Mouse (Mus musculus) CH12.LX (cell line): ENCODE data around the gene Trnp1.

ENCODE experiments used
- CTCF ChIP-seq, 2 experiments: IDR thresholded peaks in 1 of 2; conservative IDR thresholded peaks in 1 of 2; 2 replicates each; pipeline ENCODE4 v1.5.1; 2011 to 2012; ENCODE audit warnings: low read depth in 2 of 2, low read length in 2 of 2, improper control_type of control experiment in 1 of 2, inconsistent platforms in 1 of 2, mild to moderate bottlenecking in 1 of 2, moderate library complexity in 1 of 2
- E2F4 ChIP-seq: IDR thresholded peaks from 2 replicates; pipeline ENCODE4 v1.6.1; 2011; ENCODE audit warnings: low read depth, low read length, improper control_type of control experiment; ENCODE audit not compliant: insufficient replicate concordance
- EP300 ChIP-seq: IDR thresholded peaks from 2 replicates; pipeline ENCODE4 v1.6.1; 2011; ENCODE audit warnings: low read length, improper control_type of control experiment
- GABPA ChIP-seq: IDR thresholded peaks from 2 replicates; pipeline ENCODE4 v1.6.1; 2012; ENCODE audit warnings: low read depth, low read length, improper control_type of control experiment, inconsistent platforms; ENCODE audit not compliant: insufficient replicate concordance
- PAX5 ChIP-seq: IDR thresholded peaks from 2 replicates; pipeline ENCODE4 v1.6.1; 2012; ENCODE audit warnings: low read length, inconsistent platforms, mixed read lengths
- POLR2AphosphoS2 ChIP-seq: IDR thresholded peaks from 2 replicates; pipeline ENCODE4 v1.6.1; 2011; ENCODE audit warnings: low read depth, low read length, improper control_type of control experiment

DNA sequence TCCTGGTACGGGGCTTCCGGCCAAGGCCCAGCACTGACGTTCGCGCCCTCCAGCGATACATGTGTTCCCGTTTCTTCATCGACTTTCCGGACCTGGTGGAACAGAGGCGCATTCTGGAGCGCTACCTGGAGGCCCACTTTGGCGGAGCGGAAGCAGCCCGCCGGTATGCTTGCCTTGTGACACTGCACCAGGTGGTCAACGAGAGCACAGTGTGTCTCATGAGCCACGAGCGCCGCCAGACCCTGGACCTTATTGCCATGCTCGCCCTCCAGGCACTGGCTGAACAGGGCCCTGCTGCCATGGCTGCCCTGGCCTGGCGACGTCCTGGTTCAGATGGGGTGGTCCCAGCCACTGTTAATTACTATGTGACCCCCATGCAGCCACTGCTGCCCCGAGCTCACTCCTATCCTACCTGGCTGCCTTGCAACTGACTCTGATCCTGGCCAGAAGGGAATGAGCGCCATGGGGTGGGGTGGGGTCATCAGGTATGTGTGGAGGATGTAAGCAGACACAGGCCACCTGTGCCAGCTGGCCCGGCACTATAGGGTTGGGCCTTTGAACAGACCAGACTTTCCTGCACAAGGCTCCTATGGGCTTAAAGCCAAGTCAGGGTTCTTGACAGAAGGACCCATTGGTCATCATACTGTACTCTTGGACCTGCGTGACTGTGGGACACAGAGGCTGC, 11.5 kb downstream of the Trnp1 start:
- TF ChIP-seq PAX5 (no peak), POLR2AphosphoS2 (no peak), EP300 (no peak), CTCF (conservative IDR thresholded peaks at IDR 0.05 in 1 of 2, IDR thresholded peaks at IDR 0.05 in 1 of 2; ENCODE audit: low read depth in 2 of 2, low read length in 2 of 2) (no peak), E2F4 (no peak), GABPA (no peak)
